Mouse (Mus musculus) MEL (cell line): Measurements from ENCODE around the gene Trio.

ENCODE experiments used
- CTCF ChIP-seq, 3 experiments: IDR thresholded peaks in 2 of 3; conservative IDR thresholded peaks in 1 of 3; 2 replicates each; pipeline ENCODE4 v1.5.1; 2011 to 2012; ENCODE audit warnings: low read length in 3 of 3, low read depth in 2 of 3, mild to moderate bottlenecking in 2 of 3, improper control_type of control experiment in 1 of 3, inconsistent platforms in 1 of 3, mixed read lengths in 1 of 3, moderate library complexity in 1 of 3; ENCODE audit not compliant: control insufficient read depth in 1 of 3, insufficient read depth in 1 of 3, poor library complexity in 1 of 3, severe bottlenecking in 1 of 3
- ELF1 ChIP-seq: IDR thresholded peaks from 2 replicates; pipeline ENCODE4 v1.6.1; 2014; ENCODE audit warnings: low read depth, mild to moderate bottlenecking, inconsistent platforms, low read length, improper control_type of control experiment, moderate library complexity
- EP300 ChIP-seq, 2 experiments: IDR thresholded peaks; 2 replicates each; pipeline ENCODE4 v1.6.1; 2011; ENCODE audit warnings: improper control_type of control experiment in 2 of 2, low read length in 2 of 2, low read depth in 1 of 2, mild to moderate bottlenecking in 1 of 2
- ETS1 ChIP-seq: IDR thresholded peaks from 2 replicates; pipeline ENCODE4 v1.6.1; 2012; ENCODE audit warnings: low read depth, mild to moderate bottlenecking, inconsistent platforms, low read length, improper control_type of control experiment, moderate library complexity
- GATA1 ChIP-seq: IDR thresholded peaks from 2 replicates; pipeline ENCODE4 v1.6.1; 2011; ENCODE audit warnings: low read depth, low read length, improper control_type of control experiment
- MEF2A ChIP-seq: IDR thresholded peaks from 2 replicates; pipeline ENCODE4 v1.6.1; 2014; ENCODE audit warnings: low read depth, mild to moderate bottlenecking, inconsistent platforms, low read length, improper control_type of control experiment; ENCODE audit not compliant: poor library complexity, insufficient replicate concordance, severe bottlenecking; ENCODE audit errors: extremely low read depth
- MXI1 ChIP-seq: IDR thresholded peaks from 2 replicates; pipeline ENCODE4 v1.6.1; 2011; ENCODE audit warnings: mild to moderate bottlenecking, low read depth, low read length, improper control_type of control experiment
- POLR2A ChIP-seq, 2 experiments: IDR thresholded peaks; 2 replicates each; pipeline ENCODE4 v1.6.1; 2011 to 2012; ENCODE audit warnings: low read length in 2 of 2, mild to moderate bottlenecking in 2 of 2, control low read depth in 1 of 2, improper control_type of control experiment in 1 of 2, low read depth in 1 of 2, moderate library complexity in 1 of 2; ENCODE audit not compliant: control insufficient read depth in 1 of 2, insufficient read depth in 1 of 2, poor library complexity in 1 of 2
- USF1 ChIP-seq: IDR thresholded peaks from 2 replicates; pipeline ENCODE4 v1.6.1; 2014; ENCODE audit warnings: low read depth, mild to moderate bottlenecking, inconsistent platforms, low read length, improper control_type of control experiment, moderate library complexity

- TF ChIP-seq CTCF (IDR thresholded peaks at IDR 0.05 in 2 of 3, conservative IDR thresholded peaks at IDR 0.05 in 1 of 3; ENCODE audit: control insufficient read depth in 1 of 3, insufficient read depth in 1 of 3, low read depth in 2 of 3, low read length in 3 of 3, poor library complexity in 1 of 3, severe bottlenecking in 1 of 3) (no peak), ETS1 (no peak), GATA1 (no peak), USF1 (no peak), EP300 (IDR thresholded peaks at IDR 0.05; ENCODE audit: low read depth in 1 of 2, low read length in 2 of 2) (no peak), POLR2A (IDR thresholded peaks at IDR 0.05; ENCODE audit: control insufficient read depth in 1 of 2, insufficient read depth in 1 of 2, low read depth in 1 of 2, low read length in 2 of 2, poor library complexity in 1 of 2) (no peak), MXI1 (no peak), ELF1 (no peak), MEF2A (no peak)
Observed at GRCm38 (mm10) chr15:27849910-27850309, 175.7 kb downstream of the Trio start.
